Mouse (Mus musculus): ENCODE measurements around the gene Parg. TPM values are rescaled to one million over a fixed set of nuclear protein-coding genes. Genes with fewer than 3 reads are reported as not detected.
A peak's percentile ranks its signal among the peaks of the same experiment; 100 is the strongest.

Gene Parg
- 47.5 and 48.5 TPM in 2 replicates for polyA plus RNA-seq (2016; fragmentation: Nextera tagmentation; extraction: Ambion mirVana)

GRCm38 (mm10) chr14:32201791-32202451, at the start of gene Parg, which contains the start of gene Timm23:
Gene Parg, plus strand, starts transcription at chr14:32201949.
Gene Timm23, minus strand, starts transcription at chr14:32201898.
- peak within 1 kb of the TSS; percentile 86 for H3K27ac ChIP-seq (replicated peaks)
- 0% methylated on average over 77 of the region's 77 CpGs for WGBS
- peak; percentile 91 for DNase-seq (ENCODE audit: low spot score)
- peaks cover 26% of the 10 kb centered on the region for H3K4me1 ChIP-seq
- H3K27me3 ChIP-seq (ENCODE audit: low read depth, poor library complexity, severe bottlenecking): no peaks in the 10 kb centered on the region
- peak within 1 kb of the TSS; percentile 74 for H3K4me3 ChIP-seq
- peaks cover 37% of the 10 kb centered on the region for H3K36me3 ChIP-seq
- 0 out of 2 replicates have a peak, but pooled peaks cover 5% of the 10 kb centered on the region for H3K9me3 ChIP-seq (replicated peaks)

- Histone ChIP-seq H3K27ac (replicated peaks) (no peak overlapping the region), H3K36me3 (no peaks in the 10 kb centered on the region), H3K27me3 (ENCODE audit: low read depth, poor library complexity, severe bottlenecking) (no peaks in the 10 kb centered on the region), H3K9me3 (replicated peaks) (peaks cover 9% of the 10 kb centered on the region), H3K4me3 (no peak overlapping the region), H3K4me1 (no peaks in the 10 kb centered on the region)
- no peak for DNase-seq (ENCODE audit: low spot score)
- 93% methylated on average over 18 of the region's 18 CpGs for WGBS
These were observed 49.3 kb upstream of the Parg start for GRCm38 (mm10) chr14:32152243-32152965.

DNA sequence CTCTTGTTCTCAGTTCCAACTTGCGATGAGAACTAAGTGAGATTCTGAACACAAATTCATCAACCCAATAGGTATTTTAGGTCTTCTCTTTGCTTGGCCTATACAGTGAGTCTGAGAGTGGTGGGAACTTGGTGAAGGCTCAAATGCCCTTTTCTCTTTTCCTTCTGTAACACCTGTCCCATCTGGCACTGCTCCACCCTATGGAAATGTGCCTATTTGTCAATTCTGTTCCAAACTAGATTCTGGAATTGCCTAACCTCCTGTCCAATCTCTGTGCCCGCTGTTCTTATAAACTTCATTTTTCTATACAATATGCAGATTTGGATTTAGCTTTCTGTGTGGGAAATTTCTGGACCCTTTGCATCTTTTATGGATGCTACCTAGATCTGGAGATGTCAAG, 48.6 kb upstream of the Parg start:
- H3K4me1 ChIP-seq: no peaks in the 10 kb centered on the region
- 99% methylated on average over 2 of the region's 2 CpGs for WGBS

DNA sequence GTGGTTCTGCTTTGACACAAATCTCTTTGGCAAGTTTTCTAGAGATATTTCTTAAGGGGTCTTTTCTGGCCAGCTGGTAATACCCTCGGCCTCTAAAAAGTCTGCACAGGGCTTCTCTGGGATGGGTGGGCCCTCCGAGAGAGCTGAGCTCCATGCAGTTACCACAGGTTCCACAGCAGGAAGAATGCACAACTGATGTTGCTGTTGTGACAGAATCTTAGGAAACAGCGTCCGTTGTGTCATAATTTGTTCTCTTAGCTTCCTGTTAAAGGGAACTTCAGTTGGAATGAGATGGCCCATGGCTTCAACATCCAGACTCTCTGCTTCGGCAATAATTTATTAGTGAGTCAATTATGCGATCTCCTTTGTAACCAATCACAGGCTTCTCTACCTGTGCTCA, 47.0 kb upstream of the Parg start:
- DNase-seq (ENCODE audit: low spot score): no peak
- H3K4me3 ChIP-seq: no peak overlapping the region
- no peaks in the 10 kb centered on the region for H3K27me3 ChIP-seq (ENCODE audit: low read depth, poor library complexity, severe bottlenecking)
- H3K4me1 ChIP-seq: peaks cover 6% of the 10 kb centered on the region
- H3K27ac ChIP-seq (replicated peaks): no peak overlapping the region
- H3K36me3 ChIP-seq: no peaks in the 10 kb centered on the region
- H3K9me3 ChIP-seq (replicated peaks): no peaks in the 10 kb centered on the region
- 87% methylated on average over 6 of the region's 6 CpGs for WGBS

More for the DNA sequence above, 48.6 kb upstream of the Parg start:
- Histone ChIP-seq H3K27ac (replicated peaks) (no peak overlapping the region), H3K36me3 (no peaks in the 10 kb centered on the region), H3K9me3 (replicated peaks) (peaks cover 3% of the 10 kb centered on the region; the same call in 1 of the 2 replicates), H3K27me3 (ENCODE audit: low read depth, poor library complexity, severe bottlenecking) (no peaks in the 10 kb centered on the region), H3K4me3 (no peak overlapping the region)
- DNase-seq (ENCODE audit: low spot score): no peak

DNA sequence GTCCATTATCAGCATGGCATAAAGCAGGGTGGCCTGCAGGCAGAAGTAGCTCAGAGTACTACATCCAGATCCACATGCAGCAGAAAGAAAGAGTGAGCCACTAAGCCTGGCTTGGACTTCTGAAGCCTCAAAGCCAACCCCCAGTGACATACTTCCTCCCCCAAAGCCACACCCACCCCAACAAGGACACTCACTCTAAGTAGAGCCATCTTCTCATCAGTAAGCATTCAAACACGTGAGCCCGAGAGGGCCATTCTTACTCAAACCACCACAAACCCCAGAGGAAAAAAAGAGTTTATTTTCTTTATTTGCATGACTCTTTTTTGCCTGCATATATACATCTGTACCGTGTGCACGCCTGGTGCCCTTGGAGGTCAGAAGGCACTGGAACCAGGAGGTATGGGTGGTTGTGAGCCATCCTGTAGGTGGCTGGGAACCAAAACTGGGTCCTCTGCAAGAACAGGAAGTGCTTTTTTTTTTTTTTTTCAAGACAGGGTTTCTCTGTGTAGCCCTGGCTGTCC, 42.5 kb upstream of the Parg start:
- Histone ChIP-seq H3K27me3 (ENCODE audit: low read depth, poor library complexity, severe bottlenecking) (no peaks in the 10 kb centered on the region), H3K9me3 (replicated peaks) (no peaks in the 10 kb centered on the region), H3K4me3 (peak overlapping the region; percentile 92), H3K27ac (replicated peaks) (peak overlapping the region; percentile 92), H3K36me3 (no peaks in the 10 kb centered on the region), H3K4me1 (peaks cover 19% of the 10 kb centered on the region)
- 32% methylated on average over 4 of the region's 4 CpGs for WGBS
- DNase-seq (ENCODE audit: low spot score): peak; percentile 17

GRCm38 (mm10) chr14:32159690-32160246, 42.0 kb upstream of the Parg start, which contains the start of gene Ncoa4:
Gene Ncoa4, plus strand, starts transcription at chr14:32159865.
- Histone ChIP-seq H3K36me3 (no peaks in the 10 kb centered on the region), H3K4me3 (peak within 1 kb of the TSS; percentile 92), H3K9me3 (replicated peaks) (no peaks in the 10 kb centered on the region), H3K27ac (replicated peaks) (peak within 1 kb of the TSS; percentile 92), H3K27me3 (ENCODE audit: low read depth, poor library complexity, severe bottlenecking) (no peaks in the 10 kb centered on the region), H3K4me1 (peaks cover 20% of the 10 kb centered on the region)
- WGBS: under 1% methylated on average over 40 of the region's 40 CpGs
- DNase-seq (ENCODE audit: low spot score): peak; percentile 98

GRCm38 (mm10) chr14:32160563-32160962, 41.2 kb upstream of the Parg start:
- DNase-seq (ENCODE audit: low spot score): no peak
- no peaks in the 10 kb centered on the region for H3K36me3 ChIP-seq
- no peaks in the 10 kb centered on the region for H3K27me3 ChIP-seq (ENCODE audit: low read depth, poor library complexity, severe bottlenecking)
- peak overlapping the region; percentile 92 for H3K27ac ChIP-seq (replicated peaks)
- H3K4me1 ChIP-seq: peaks cover 28% of the 10 kb centered on the region
- 44% methylated on average over 7 of the region's 7 CpGs for WGBS
- peak overlapping the region; percentile 92 for H3K4me3 ChIP-seq
- H3K9me3 ChIP-seq (replicated peaks): no peaks in the 10 kb centered on the region

DNA sequence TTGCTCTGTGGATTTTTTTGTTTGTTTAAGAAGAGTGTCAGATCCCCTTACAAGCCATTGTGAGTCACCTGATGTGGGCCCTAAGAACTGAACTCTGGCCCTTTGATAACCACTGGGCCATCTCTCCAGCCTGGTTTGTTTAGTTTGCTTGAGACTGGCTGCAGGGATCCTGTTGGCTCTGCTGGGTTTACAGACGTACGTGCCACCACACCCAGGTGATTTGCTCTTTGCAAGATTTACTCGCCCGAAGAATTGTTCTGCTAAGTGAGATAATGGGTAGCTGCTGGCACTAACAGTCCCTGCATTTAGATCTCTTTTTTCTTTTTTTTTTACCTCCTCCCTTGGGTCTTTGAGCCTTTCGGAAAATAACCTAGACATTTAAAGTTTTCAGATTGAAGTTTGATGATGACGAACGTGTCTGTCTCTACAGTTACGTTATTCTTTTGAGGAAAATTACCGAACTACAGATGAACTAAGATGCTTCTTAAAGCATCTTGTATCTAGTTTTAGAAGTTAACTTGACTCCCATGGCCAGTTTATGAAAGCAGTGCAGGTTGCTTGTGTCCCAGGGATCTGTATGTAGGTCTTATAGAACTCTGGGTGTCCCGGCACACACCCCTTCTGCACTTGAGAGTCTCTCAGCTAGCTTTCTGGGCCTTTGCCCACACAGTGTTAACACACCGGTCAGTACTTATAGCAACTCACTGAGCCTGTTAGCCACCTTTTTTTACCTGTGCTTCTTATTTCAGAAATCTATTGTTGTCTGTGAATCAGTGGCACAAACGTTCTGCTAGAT, 40.5 kb upstream of the Parg start:
- Histone ChIP-seq H3K27ac (replicated peaks) (no peak overlapping the region), H3K36me3 (no peaks in the 10 kb centered on the region), H3K9me3 (replicated peaks) (no peaks in the 10 kb centered on the region), H3K27me3 (ENCODE audit: low read depth, poor library complexity, severe bottlenecking) (no peaks in the 10 kb centered on the region), H3K4me3 (peak overlapping the region; percentile 92), H3K4me1 (peaks cover 32% of the 10 kb centered on the region)
- DNase-seq (ENCODE audit: low spot score): no peak
- WGBS: 89% methylated on average over 12 of the region's 12 CpGs

DNA sequence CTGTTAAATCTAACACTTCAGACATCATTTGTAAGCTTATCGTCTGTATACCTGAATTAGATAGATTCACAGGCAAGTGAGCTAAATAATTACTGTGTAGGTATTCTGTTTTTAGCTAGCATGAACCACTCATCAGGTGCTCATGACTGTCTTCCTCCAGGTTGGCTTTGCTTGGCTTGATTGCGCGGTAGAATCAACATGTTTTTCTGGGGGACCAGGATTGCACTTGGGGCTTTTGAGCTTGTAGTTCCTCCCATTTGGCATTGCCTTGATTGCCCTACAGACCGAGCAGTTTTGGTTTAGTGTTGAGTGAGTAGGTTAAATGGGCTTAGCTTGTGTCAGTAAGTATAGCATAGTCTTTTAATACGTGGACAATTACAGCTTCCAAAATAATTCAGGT, 39.5 kb upstream of the Parg start:
- Histone ChIP-seq H3K4me1 (peaks cover 32% of the 10 kb centered on the region), H3K27ac (replicated peaks) (no peak overlapping the region), H3K4me3 (no peak overlapping the region), H3K36me3 (no peaks in the 10 kb centered on the region), H3K9me3 (replicated peaks) (no peaks in the 10 kb centered on the region), H3K27me3 (ENCODE audit: low read depth, poor library complexity, severe bottlenecking) (no peaks in the 10 kb centered on the region)
- 95% methylated on average over 5 of the region's 5 CpGs for WGBS
- no peak for DNase-seq (ENCODE audit: low spot score)

DNA sequence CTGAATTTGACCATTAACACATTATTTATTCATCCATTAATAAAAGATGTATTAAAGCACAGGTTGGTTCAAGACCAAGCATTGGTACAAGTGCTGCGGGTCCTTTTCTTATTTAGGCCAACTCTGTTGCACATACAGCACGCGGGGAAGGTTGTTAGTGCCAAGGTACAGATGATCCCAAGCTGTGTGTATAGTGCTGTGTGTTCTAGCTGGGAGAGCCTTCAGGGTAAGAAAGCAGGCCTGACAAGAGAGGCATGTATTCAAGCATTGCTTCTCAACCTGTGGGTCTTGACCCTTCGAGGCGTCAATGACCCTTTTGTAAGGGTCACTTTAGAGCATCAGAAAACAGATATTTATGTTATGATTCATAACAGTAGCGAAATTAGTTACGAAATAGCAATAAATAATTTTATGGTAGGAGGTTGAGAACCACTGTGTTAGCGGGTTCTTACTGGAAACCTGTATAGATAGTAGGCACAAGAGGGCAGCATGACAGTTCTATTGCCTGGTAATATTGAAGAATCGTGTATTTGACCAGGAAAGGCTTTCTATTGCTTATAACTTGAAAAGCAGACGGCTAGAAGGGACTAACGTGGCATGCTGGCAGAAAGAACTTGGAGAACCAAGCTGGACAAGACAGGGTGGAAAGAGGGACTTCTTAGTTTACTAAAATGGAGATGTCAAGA, 38.4 kb upstream of the Parg start:
- H3K4me3 ChIP-seq: no peak overlapping the region
- H3K36me3 ChIP-seq: no peaks in the 10 kb centered on the region
- H3K27me3 ChIP-seq (ENCODE audit: low read depth, poor library complexity, severe bottlenecking): no peaks in the 10 kb centered on the region
- WGBS: 90% methylated on average over 11 of the region's 11 CpGs
- DNase-seq (ENCODE audit: low spot score): no peak
- no peaks in the 10 kb centered on the region for H3K9me3 ChIP-seq (replicated peaks)
- H3K4me1 ChIP-seq: peaks cover 35% of the 10 kb centered on the region
- no peak overlapping the region for H3K27ac ChIP-seq (replicated peaks)

GRCm38 (mm10) chr14:32164173-32165051, 37.3 kb upstream of the Parg start:
- Histone ChIP-seq H3K4me3 (no peak overlapping the region), H3K27me3 (ENCODE audit: low read depth, poor library complexity, severe bottlenecking) (no peaks in the 10 kb centered on the region), H3K36me3 (no peaks in the 10 kb centered on the region), H3K27ac (replicated peaks) (no peak overlapping the region), H3K4me1 (peaks cover 35% of the 10 kb centered on the region), H3K9me3 (replicated peaks) (no peaks in the 10 kb centered on the region)
- 88% methylated on average over 8 of the region's 8 CpGs for WGBS
- DNase-seq (ENCODE audit: low spot score): no peak
